Mouse (Mus musculus) bone marrow macrophage, adult 2 months (primary cell): ENCODE data around the gene Chrnd. TPM values are rescaled to one million over a fixed set of nuclear protein-coding genes. Genes with fewer than 3 reads are reported as not detected.

ENCODE experiments used
- H3K27ac ChIP-seq: 2 replicates; pipeline ENCODE4 v1.5.1; 2012; ENCODE audit warnings: low read depth, low read length; ENCODE audit not compliant: insufficient read depth
- H3K4me1 ChIP-seq: 2 replicates; pipeline ENCODE4 v1.6.1; 2012; ENCODE audit warnings: low read length; ENCODE audit not compliant: control insufficient read depth, insufficient read depth
- H3K4me3 ChIP-seq: 2 replicates; pipeline ENCODE4 v1.5.1; 2012; ENCODE audit warnings: mild to moderate bottlenecking, low read length, moderate library complexity; ENCODE audit not compliant: insufficient read depth
- CTCF ChIP-seq: IDR thresholded peaks from 2 replicates; pipeline ENCODE4 v1.5.1; 2012; ENCODE audit warnings: low read depth, mild to moderate bottlenecking, low read length, moderate library complexity
- POLR2A ChIP-seq: IDR thresholded peaks from 2 replicates; pipeline ENCODE4 v1.6.1; 2012; ENCODE audit warnings: mild to moderate bottlenecking, low read depth, low read length, borderline replicate concordance
- polyA plus RNA-seq: library from polyadenylated mRNA; stranded (reverse); fragments of >200 nt; gene quantifications from 2 replicates; pipeline ENCODE4 v1.2.4, GENCODE M21; 2012; ENCODE audit not compliant: missing spikeins, insufficient read depth, insufficient read length

The Chrnd gene
- polyA plus RNA-seq, 1 experiment: not detected

GRCm38 (mm10) chr1:87225739-87226138 lies 35.3 kb downstream of the Chrnd start:
- H3K4me3 ChIP-seq: no peak overlapping the region
- no peak overlapping the region for H3K27ac ChIP-seq
- peaks cover 6% of the 10 kb centered on the region for H3K4me1 ChIP-seq
- no peak for TF ChIP-seq POLR2A
- TF ChIP-seq CTCF: no peak

GRCm38 (mm10) chr1:87226409-87227159 lies 36.2 kb downstream of the Chrnd start:
- TF ChIP-seq POLR2A: no peak
- TF ChIP-seq CTCF: no peak
- H3K4me3 ChIP-seq: no peak overlapping the region
- no peak overlapping the region for H3K27ac ChIP-seq
- peaks cover 7% of the 10 kb centered on the region for H3K4me1 ChIP-seq

- TF ChIP-seq CTCF: no peak
- TF ChIP-seq POLR2A: no peak
- Histone ChIP-seq H3K4me3 (no peak overlapping the region), H3K27ac (no peak overlapping the region), H3K4me1 (peaks cover 7% of the 10 kb centered on the region)
These were observed 36.7 kb downstream of the Chrnd start for GRCm38 (mm10) chr1:87227160-87227550.

GRCm38 (mm10) chr1:87230606-87231005 lies 40.2 kb downstream of the Chrnd start:
- Histone ChIP-seq H3K4me1 (peaks cover 7% of the 10 kb centered on the region), H3K27ac (no peak overlapping the region), H3K4me3 (no peak overlapping the region)
- TF ChIP-seq POLR2A (no peak), CTCF (no peak)

GRCm38 (mm10) chr1:87232197-87232596 lies 41.8 kb downstream of the Chrnd start:
- TF ChIP-seq POLR2A (no peak), CTCF (no peak)
- Histone ChIP-seq H3K4me3 (no peak overlapping the region), H3K27ac (no peak overlapping the region), H3K4me1 (peaks cover 7% of the 10 kb centered on the region)

GRCm38 (mm10) chr1:87239056-87239455 lies 48.6 kb downstream of the Chrnd start:
- H3K27ac ChIP-seq: no peak overlapping the region
- no peak for TF ChIP-seq CTCF
- TF ChIP-seq POLR2A: no peak
- no peaks in the 10 kb centered on the region for H3K4me1 ChIP-seq
- H3K4me3 ChIP-seq: no peak overlapping the region

- H3K4me3 ChIP-seq: no peak overlapping the region
- H3K4me1 ChIP-seq: no peaks in the 10 kb centered on the region
- H3K27ac ChIP-seq: no peak overlapping the region
- TF ChIP-seq CTCF: no peak
- TF ChIP-seq POLR2A: no peak
These were observed 52.6 kb downstream of the Chrnd start for GRCm38 (mm10) chr1:87243021-87243420.

- H3K4me1 ChIP-seq: no peaks in the 10 kb centered on the region
- no peak overlapping the region for H3K4me3 ChIP-seq
- TF ChIP-seq POLR2A (no peak), CTCF (no peak)
- H3K27ac ChIP-seq: no peak overlapping the region
These were observed 55.0 kb downstream of the Chrnd start for GRCm38 (mm10) chr1:87245430-87245829.

GRCm38 (mm10) chr1:87245929-87246815 lies 55.8 kb downstream of the Chrnd start:
- Histone ChIP-seq H3K4me1 (no peaks in the 10 kb centered on the region), H3K27ac (no peak overlapping the region), H3K4me3 (no peak overlapping the region)
- TF ChIP-seq POLR2A: no peak
- peak; percentile 95 for TF ChIP-seq CTCF

Other genes with a start within 250 kb of the Chrnd start
- gene Alppl2, start 100.7 kb upstream of the Chrnd start, polyA plus RNA-seq: not detected in 2 replicates
- not detected in 2 replicates for gene Alpi, start 89.0 kb upstream of the Chrnd start, polyA plus RNA-seq
- gene Akp3, start 65.6 kb upstream of the Chrnd start, polyA plus RNA-seq: not detected in 2 replicates
- gene Ecel1, start 34.1 kb upstream of the Chrnd start, polyA plus RNA-seq: not detected in 2 replicates
- gene Prss56, start 7.3 kb upstream of the Chrnd start, polyA plus RNA-seq: not detected in 2 replicates
- gene Chrng, start 14.1 kb downstream of the Chrnd start, polyA plus RNA-seq: not detected in 2 replicates
- 97.9 and 99.5 TPM in 2 replicates for gene Eif4e2, start 23.3 kb downstream of the Chrnd start, polyA plus RNA-seq
- not detected in 2 replicates for gene Efhd1, start 73.8 kb downstream of the Chrnd start, polyA plus RNA-seq
- 35.7 and 44.4 TPM in 2 replicates for gene Gigyf2, start 136.4 kb downstream of the Chrnd start, polyA plus RNA-seq
- gene Kcnj13, start 204.1 kb downstream of the Chrnd start, polyA plus RNA-seq: not detected in 2 replicates